Mouse (Mus musculus): ENCODE measurements at regions not wholly inside any gene's neighbourhood (a gene's known extent, or its start where the extent isn't known, plus 50 kb on each side); places are given as distances from the start of the nearest gene placed in this dataset.

GRCm38 (mm10) chr17:68223170-68223569 lies 50.4 kb upstream of the L3mbtl4 start:
- DNase-seq (ENCODE audit: low spot score) = no peak
